Mouse (Mus musculus): Measurements from ENCODE around the gene Aup1.

The Aup1 gene

DNA sequence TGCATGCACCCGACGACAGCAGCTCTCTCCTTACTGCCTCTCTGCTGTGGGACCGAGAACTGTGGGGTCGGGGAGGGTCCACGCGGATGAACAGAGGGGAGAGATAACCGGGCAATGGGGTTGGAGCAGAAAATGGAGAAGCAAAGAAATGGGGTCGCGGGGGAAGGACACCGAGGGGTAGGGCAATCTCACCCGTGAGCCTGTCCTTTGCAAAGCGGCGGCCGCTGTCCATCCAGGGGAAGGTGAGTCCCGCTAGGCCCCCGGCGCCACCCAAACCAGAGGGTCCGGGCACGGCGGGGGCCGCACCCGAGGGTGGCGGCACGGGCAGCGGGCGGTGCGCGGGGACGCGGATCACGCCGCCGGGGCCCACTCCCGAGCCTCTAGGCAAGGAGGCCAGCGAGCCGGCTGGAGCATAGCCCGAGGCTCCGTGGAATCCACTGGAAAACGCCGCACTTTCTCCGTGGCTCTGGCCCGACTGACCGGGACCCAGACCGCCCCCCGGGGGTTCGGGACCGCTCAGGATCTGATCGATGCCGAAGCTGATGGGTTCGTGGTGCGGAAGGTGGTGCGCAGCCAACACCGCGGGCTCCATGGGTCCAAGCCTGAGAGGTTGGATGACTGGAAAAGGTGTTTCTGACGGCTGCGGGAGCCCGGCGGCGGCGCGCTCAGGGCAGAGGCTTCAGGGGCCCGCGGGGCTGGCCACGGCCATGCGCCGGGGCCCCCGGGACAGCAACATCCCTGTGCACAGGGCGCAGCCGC lies 15.3 kb downstream of the Aup1 start:
- no peak for DNase-seq (ENCODE audit: low read depth, low spot score)

DNA sequence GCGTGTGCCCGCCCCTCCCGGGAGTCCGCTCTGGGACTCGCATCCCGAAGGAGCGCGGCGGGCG lies 15.8 kb downstream of the Aup1 start, which contains the start of gene Tlx2:
Gene Tlx2 (minus strand): TSS at position 47 of the 64 bp plus-strand sequence.
- no peak for DNase-seq (ENCODE audit: low read depth, low spot score)

DNA sequence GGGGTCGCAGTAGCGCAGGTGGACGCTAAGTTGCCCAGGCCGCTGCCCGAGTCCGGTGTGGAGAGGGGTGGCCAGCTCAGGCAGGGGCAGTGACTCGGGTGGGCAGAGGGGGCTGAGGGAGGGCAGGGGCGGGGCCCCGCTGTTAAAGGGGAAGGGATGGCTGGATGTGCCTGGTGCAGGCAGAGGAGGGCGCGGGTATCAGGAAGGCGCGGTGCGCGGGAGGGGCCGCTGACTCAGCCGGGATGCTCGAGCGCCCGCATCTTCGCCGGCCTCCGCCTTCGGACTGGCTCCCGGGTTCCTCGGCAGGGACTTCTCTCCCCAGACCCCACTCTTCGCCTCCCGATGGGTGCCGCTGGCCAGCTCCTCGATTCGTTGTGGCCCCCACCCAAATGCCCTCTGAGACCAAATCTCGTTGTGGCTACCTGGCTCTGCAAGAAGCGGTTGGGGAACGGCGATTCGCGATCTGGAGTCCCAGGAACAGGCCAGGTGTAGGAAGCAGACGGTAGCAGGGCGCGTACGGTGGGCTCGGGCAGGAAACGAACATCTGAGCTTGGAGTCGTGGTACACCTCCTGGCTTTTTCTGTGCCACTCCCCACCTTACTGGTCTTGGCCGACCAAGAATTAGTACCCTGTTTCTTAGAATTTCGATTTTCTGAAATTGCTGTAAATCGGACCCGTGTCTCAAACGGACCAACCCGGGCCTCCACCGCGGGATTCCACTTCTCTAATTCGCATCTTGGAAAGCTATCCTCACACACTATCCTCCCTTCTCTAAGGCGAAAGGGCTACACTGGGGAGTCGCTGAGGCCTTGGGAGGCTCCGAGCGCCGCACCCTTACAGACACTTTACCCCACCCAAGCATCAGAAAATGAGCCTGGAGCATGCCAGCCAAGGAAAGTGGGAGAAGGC lies 16.2 kb downstream of the Aup1 start:
- DNase-seq (ENCODE audit: low read depth, low spot score), result no peak

DNA sequence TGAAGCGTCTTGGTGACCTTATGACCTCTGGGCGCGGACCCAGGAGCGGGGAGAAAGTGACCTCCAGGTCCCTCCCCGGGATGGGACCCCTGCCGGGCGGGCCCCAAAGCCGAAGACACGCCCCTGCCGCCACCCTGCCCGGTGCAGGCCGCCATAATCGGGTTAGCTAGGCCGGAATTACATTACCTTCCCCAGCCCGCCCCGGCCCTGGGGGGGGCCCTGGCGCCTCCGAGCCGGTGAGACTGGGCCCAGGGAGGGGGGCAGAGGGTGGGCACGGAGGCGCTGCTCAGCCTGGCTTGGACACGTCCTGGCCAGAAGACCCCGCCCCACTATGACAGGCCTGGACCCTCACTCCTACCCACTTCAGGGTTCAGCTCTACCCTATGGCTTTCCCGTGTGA lies 16.9 kb downstream of the Aup1 start:
- no peak for DNase-seq (ENCODE audit: low read depth, low spot score)

DNA sequence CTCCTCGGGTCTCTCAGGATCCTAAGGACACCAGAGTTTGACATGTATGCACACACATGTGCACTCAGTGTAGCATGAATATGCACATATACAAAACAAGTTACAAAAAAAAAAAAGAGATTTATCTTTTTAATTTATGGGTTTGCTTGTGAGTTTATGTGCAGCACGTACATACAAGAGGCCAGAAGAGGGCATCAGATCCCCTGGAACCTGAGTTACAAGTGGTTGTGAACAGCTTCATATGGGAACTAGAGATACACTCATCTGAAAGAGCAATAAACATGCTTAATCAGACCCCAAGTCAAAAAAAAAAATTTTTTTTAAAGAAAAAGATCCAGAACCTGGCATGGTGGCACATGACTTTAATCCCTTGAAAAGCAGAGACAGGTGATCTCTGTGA lies 20.7 kb downstream of the Aup1 start:
- DNase-seq (ENCODE audit: low read depth, low spot score), result peak; percentile 22

DNA sequence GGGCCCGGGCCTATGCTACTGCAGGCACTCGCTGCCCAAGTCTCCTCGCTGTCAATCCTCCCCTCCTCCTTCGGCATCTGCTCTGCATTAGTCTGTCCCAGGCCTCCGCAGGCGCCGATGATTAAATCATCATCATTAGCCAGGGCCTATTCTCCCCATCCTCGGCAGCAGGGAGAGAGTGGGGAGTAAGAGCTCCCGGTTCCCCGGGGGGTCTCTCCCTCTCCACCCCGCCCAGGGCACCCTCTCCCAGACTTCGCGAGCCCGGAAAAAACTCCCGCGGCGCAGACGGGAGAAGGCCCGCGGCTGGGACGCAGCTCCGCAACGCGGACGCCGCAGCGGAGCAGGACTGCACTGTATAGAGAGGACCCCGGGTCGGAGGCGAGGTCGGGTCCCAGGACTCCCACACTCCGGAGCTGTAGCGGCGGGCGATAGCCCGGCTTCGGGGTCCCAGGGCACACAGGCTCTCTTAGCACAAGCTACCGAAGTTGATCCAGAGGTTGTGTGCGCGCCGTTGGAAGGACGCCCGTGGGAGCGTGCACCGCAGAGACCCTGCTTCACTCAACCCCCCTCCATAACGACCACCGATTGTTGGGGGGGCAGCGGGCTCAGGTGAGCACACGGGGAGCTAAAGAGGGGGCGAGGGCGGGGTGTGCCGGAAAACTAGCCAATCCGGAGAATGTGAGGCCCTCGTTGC lies 23.5 kb downstream of the Aup1 start, which contains the start of gene Pcgf1:
Gene Pcgf1 (plus strand): TSS at position 240 of the 694 bp plus-strand sequence.
- peak; percentile 99 for DNase-seq (ENCODE audit: low read depth, low spot score)

DNA sequence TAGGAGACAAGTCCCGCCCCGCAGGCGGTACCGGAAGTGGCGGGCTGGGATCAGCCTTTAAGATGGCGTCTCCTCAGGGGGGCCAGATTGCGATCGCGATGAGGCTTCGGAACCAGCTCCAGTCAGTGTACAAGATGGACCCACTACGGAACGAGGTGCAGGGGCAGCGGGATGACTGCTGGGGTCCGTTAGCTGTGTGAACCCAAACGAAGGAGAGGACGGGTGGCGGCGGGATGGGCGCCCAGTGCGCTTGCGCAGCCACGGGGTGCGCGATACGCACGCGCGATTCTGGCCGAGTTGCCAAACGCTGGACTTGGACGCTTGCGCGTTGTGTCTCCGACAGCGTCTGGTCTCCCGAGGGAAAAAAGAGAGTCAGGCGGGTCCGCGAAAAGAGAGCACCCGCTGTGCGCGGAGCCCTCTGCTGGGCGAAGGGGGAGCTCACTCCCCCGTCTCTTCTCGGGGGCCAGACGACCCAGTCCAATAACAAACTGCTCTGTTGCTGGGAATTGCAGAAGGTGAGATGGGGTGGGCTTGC lies 24.1 kb downstream of the Aup1 start:
- DNase-seq (ENCODE audit: low read depth, low spot score), result peak; percentile 96

DNA sequence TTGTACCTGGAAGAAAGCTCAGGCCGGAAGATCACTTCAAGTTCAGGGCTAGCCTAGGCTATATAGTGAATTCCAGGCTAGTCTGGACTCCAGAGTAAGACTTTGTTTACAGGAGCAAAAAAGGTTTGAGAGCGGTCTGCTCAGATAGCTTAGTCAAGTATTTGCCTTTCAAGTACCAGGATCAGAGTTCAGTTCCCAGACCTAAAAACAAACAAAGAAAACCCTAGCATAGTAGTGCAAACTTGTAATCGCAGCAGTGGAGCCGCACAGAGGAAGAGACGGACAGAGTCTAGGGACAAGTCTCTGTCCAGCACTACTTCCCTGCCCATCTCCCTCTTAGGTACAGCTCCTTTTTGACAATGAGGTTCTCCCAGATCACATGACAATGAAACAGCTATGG lies 25.9 kb downstream of the Aup1 start:
- no peak for DNase-seq (ENCODE audit: low read depth, low spot score)

DNA sequence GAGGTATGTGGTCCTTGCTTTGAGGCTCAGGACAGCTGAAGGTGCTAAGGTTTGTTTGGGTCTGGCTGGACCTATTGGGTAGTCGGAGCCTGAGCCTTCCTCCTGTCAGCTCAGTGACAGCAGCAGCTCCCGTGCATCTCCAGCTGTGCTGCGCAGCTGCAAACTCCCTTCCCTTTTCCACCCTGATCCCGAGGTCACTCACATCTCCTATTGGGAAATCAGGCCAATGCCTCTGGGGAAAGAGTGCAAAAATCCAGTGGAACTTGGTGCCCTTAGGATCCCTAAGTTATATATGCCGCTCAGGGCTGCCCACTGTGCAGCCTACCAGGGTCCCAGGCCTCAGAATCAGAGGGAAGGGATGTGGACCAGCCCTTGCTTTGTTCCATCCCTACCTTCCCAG lies 29.2 kb downstream of the Aup1 start:
- no peak for DNase-seq (ENCODE audit: low read depth, low spot score)

DNA sequence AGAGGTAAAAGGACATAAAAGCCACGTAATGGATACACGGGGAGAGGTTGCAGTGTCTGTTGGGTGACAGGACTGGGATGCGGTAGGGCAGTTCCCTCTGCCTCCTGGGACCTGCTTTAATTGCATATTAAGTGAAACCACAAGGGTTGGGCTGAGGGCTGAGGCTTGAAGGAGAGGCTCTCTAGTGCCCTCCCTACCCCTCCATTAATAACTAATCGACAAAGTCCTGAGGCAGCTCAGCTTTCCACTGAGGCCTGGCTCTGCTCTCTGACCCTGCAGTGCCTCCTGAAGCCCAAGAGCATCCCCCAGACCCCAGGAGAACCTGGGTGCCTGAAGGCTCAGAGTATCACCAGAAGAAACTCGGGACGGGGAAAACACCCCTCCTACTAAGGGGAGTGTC lies 30.2 kb downstream of the Aup1 start:
- DNase-seq (ENCODE audit: low read depth, low spot score), result no peak

DNA sequence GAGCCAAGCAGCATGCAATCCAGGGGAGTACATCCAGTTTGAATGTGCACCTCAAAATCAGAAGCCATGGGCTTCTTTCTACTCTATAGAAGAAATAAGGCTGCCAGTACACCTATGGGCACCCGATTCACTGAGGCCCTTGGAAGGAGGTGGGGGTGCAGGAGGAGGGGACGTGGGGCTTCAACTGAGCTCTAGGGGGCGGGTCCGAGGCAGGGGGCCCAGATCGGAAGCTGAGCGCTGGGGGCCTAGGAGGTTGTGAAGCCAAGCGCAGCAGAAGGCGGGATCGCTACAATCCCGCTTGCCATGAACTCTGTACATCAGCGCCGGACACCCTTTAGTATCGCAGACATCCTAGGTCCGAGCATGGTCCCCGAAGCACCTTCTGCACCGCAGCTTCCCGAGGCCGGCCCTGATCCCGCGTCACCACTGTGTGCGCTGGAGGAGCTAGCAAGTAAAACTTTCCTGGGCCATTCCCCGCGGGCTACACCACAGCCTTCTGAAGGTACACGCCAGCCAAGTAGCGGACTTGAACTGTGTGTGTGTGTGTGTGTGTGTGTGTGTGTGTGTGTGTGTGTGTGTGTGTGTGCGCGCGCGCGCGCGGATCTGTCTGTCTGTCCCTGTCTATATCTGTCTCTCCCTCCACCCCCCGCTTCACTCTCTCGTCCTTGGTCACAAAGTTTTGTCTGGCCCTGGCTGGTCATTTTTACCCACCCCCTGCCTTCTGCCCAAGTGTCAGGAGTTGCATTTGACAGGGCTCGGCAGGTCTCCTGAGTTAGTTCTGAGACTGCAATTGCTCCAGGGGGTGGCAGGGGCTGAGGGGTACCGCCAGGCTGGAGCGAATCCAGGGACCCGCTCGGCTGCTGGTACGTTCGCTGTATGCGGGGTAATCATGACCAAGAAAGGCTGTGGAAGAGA lies 32.1 kb downstream of the Aup1 start, which contains the start of gene Lbx2:
Gene Lbx2 (plus strand): TSS at position 247 of the 915 bp plus-strand sequence.
- no peak for DNase-seq (ENCODE audit: low read depth, low spot score)

DNA sequence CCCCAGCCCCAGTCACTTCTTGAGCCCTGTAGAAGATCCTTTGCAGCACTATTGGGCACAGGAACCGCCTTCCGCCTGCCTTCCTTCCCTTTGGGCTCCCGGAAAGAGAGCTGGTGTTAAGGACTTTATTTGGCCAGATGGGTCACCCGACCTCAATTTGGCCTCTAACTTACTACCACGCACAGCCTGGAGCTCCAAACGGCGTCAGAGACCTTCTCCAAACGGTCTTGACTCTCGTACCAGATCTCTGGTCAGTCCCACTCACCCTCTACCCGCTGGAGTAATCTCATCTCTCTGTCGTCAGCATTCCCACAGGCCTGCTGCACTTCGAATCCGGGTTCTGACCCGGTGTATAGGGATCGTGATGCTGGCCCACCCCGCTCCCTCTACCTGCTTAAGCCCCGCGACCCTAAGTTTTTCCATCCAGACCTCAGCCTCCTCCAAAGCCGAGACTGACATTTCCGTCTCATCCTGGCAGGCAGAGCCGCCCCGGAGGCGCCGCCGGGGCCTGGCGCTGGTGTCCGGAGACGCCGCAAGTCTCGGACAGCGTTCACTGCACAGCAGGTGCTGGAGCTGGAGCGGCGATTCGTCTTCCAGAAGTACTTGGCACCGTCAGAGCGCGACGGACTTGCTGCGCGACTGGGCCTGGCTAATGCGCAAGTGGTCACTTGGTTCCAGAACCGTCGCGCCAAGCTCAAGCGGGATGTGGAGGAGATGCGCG lies 33.0 kb downstream of the Aup1 start:
- DNase-seq (ENCODE audit: low read depth, low spot score), result no peak

DNA sequence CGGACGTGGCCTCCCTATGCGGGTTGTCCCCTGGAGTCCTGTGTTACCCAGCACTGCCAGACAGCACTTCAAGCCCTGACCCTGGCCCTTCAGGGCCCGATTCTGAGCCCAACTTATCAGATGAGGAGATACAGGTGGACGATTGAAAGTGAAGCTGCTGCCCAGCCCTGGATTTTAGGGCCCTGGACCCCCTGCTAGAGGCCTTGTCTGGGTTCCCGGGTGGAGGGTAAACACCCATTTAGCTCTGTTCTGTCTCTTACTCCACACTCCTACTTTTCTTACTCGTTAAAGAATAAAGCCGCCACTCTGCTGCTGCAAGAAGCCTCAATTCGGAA lies 33.6 kb downstream of the Aup1 start:
- DNase-seq (ENCODE audit: low read depth, low spot score), result no peak

DNA sequence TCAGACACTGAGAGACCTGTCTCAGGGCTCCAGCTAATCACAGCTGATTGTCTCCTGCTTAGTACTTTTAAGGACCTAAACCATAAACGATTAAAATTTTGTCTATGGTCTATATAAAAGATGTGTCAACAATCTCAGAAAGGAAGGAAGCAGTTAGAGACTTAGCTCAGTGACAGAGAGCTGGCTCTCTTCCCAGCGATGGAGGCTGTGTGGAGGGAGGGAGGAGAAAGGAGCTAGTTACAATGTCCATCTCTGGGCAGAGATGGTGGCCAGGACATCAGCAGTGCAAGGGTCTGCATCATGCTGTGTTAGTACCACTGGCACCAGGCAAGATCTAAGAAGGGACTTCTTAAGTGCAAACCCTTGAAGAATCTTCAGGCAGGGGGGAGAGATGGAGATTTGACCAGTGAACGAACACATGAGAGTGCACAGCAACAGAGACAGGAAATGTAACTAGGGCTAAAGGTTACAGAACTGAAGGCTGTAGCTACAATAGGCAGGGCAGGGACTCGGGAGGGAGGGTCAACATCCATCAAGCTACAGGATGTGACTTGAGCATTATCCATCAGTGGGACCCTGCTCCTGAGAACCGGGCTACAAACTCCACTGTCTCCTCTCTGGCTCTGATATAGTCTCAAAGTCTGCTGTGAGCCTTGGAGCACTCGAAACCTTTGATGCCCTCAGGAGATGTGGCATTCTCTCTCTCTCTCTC lies 38.3 kb downstream of the Aup1 start:
- no peak for DNase-seq (ENCODE audit: low read depth, low spot score)

DNA sequence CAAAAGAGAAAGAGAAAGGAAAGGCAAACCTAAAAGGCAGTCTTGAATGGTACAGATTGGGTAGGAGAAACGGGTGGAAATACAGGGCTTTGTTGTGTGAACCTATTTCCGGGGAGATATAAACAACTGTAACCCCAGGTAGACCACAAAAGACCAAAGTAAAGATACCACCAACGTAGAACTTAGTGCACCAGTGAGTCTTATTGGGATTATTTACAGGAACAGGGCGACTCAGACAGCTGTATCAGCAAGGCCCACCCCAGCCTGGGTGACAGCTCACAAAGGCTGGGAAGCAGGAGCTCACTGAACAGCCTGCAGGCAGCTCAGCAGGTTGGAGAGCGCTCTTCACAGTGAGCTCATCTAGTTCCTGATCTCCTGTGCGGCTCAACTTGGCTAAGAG lies 41.6 kb downstream of the Aup1 start:
- DNase-seq (ENCODE audit: low read depth, low spot score), result no peak

DNA sequence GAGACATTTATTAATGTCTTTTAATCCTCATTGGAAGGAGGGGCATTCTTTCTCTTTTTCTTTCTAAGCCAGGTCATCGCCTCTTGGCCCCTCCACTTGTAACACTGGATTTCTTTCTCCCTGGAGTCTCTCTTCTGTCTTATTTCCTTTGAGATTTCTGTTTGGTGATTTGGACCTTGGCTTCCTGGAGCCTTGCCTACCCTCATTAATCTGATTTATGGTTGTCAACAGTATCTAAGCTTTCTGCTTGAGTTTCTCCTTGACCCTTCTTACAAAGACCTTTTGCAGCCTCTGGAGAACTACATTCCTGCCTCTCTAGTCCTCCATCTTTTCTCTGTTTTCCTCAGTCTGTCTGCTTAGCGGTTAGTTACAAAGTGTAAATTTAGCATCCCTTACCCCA lies 44.1 kb downstream of the Aup1 start:
- no peak for DNase-seq (ENCODE audit: low read depth, low spot score)

DNA sequence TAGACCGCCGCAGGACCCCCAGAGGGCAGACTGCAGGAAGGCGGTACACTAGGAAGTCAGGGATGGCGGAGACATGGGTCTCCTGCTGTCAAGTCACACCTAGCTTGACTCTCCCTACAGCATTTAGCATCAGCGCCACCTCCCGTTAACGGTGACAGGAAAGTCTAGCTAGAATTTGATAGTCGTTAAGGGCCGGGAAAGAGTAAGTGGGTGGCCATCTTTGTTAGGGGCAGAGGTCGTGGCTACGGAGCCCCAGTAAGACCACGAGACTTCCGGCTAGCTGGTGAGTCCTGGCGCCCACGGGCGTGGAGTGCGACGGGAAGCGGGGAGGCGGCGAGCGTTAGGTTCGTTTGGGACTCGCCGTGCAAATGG lies 47.0 kb downstream of the Aup1 start, which contains the start of the genes Ccdc142 and Gm42688:
Gene Ccdc142 (plus strand): TSS at position 286 of the 372 bp plus-strand sequence.
Gene Gm42688 (plus strand): TSS at position 302 of the 372 bp plus-strand sequence.
- peak; percentile 98 for DNase-seq (ENCODE audit: low read depth, low spot score)

DNA sequence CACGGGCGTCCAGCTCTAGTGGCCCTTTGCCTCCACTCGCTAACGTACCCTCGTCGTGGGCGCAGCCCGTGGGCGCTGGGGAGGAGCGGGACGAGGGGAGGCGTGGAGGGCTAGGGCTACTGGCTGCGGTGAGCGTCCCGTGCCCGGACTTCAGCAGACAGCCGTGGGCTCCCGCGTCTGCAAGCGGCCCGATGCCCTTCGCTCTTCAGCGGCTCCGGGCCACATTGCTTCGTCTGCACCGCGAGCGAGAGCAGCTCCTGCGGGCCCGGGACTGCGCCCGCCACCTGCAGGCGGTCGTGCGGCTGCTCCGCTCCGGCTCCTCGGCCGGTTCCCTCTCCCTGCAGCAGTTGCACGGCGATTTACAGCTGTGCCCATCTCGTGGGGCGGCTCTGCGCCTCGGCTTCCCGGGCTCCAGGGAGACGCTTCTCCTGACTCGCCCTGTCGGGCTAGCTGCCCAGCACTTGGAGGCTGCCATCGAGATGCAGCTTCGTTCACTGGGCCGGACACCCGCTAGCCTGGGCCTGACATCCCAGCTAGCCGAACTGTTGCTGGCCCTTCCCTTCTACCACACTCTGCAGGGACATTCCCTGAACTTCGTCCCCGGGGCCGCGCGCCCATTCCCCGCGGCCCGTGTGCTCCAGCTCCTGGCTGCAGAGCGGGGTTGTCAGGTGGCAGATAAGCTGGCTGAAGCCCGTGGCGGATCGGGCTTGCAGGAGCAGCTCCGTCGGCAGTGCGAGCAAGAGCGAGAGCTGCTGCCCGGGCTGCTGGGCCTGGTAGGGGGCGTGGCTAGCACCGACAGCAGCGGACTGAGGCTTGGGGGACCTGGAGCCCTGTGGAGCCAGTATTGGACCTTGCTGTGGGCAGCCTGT lies 47.6 kb downstream of the Aup1 start:
- DNase-seq (ENCODE audit: low read depth, low spot score), result peak; percentile 74

DNA sequence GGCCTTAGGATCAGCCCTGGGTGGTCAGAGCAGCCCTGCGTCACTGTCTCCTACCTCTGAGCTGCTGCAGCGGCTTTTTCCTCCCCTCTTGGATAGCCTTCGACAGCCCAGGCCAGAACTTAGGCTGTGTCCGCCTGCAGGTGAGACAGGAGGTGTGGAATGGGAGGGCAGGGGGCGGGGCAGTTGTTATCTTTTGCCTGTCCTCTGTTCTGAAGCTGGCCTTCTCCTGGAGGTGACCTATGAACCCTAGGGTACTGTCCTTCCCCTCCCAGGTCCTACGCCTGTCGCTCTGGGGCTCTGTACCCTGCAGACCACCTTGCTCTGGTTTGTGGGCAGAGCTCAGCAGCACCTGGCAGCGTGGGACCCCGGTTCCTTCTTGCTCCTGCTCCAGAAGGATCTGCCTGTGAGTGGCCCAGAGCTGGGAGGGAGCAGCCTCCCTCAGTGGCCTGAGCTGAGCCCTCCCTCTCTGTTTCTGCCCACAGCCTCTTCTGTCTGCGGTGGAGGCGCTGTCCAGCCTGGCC lies 48.9 kb downstream of the Aup1 start:
- DNase-seq (ENCODE audit: low read depth, low spot score), result no peak

Measured in brain, adult 2 months (tissue).